Mouse (Mus musculus) heart, postnatal 0 days (tissue): ENCODE results near the gene Csrnp1. TPM values are rescaled to one million over a fixed set of nuclear protein-coding genes. Genes with fewer than 3 reads are reported as not detected.

Experiments used
- ATAC-seq: fragments of 200-750 bp; cut with Nextera tagmentation; 2 replicates; pipeline ENCODE4 v1.8.0; 2017; ENCODE audit warnings: low read depth, moderate number of reproducible peaks, moderate library complexity; ENCODE audit not compliant: insufficient read depth
- DNase-seq: peaks from one replicate; pipeline ENCODE4 v3.0.0-alpha.2; 2016; ENCODE audit warnings: low spot score
- H3K27ac ChIP-seq: fragments of 300-500 bp; sonication (generic); 2 replicates; pipeline ENCODE4 v1.5.1; 2014; ENCODE audit warnings: low read depth, mild to moderate bottlenecking
- H3K27me3 ChIP-seq: fragments of 300-500 bp; sonication (generic); 2 replicates; pipeline ENCODE4 v1.6.1; 2014; ENCODE audit warnings: low read length, mixed read lengths; ENCODE audit not compliant: control insufficient read depth, insufficient read depth
- H3K36me3 ChIP-seq: fragments of 300-500 bp; sonication (generic); replicated peaks from 2 replicates; pipeline ENCODE4 v1.6.1; 2014; ENCODE audit warnings: low read length, mixed read lengths; ENCODE audit not compliant: control insufficient read depth, insufficient read depth
- H3K4me1 ChIP-seq: fragments of 300-500 bp; sonication (generic); 2 replicates; pipeline ENCODE4 v1.6.1; 2014; ENCODE audit warnings: antibody characterized with exemption; ENCODE audit not compliant: control insufficient read depth, insufficient read depth
- H3K4me2 ChIP-seq: fragments of 300-500 bp; sonication (generic); 2 replicates; pipeline ENCODE4 v1.6.1; 2014; ENCODE audit warnings: low read depth, mild to moderate bottlenecking, low read length, moderate library complexity
- H3K4me3 ChIP-seq: fragments of 300-500 bp; sonication (generic); 2 replicates; pipeline ENCODE4 v1.5.1; 2014; ENCODE audit warnings: low read depth, low read length
- H3K9ac ChIP-seq: fragments of 300-500 bp; sonication (generic); replicated peaks from 2 replicates; pipeline ENCODE4 v1.6.1; 2014; ENCODE audit warnings: low read depth, low read length, mixed read lengths
- H3K9me3 ChIP-seq: fragments of 300-500 bp; sonication (generic); replicated peaks from 2 replicates; pipeline ENCODE4 v1.6.1; 2016; ENCODE audit warnings: low read length; ENCODE audit not compliant: control insufficient read depth
- CTCF ChIP-seq: IDR thresholded peaks from 2 replicates; pipeline ENCODE4 v1.5.1; 2016; ENCODE audit warnings: antibody characterized with exemption, control low read depth, low read depth
- EP300 ChIP-seq: IDR thresholded peaks from 2 replicates; pipeline ENCODE4 v1.6.1; 2016; ENCODE audit warnings: antibody characterized with exemption, low read depth
- WGBS: fragments of 180-500 bp; shearing (Covaris S2); extraction: QIAGEN DNeasy Blood & Tissue Kit; methylation state at CpG from one replicate; pipeline ENCODE4 v1.1.7; 2014; 5-methylcytosine and 5-hydroxymethylcytosine counted together
- polyA plus RNA-seq: library from polyadenylated mRNA; unstranded; fragments of >200 nt; fragmentation: Nextera tagmentation; extraction: Ambion mirVana; gene quantifications from 2 replicates; pipeline ENCODE4 v1.2.1, GENCODE M21; 2015
- total RNA-seq: library from RNA; depleted of rRNA; stranded (reverse); fragments of >200 nt; gene quantifications from 2 replicates; pipeline ENCODE4 v1.2.3, GENCODE M21; 2014; ENCODE audit warnings: low replicate concordance

Csrnp1 gene
- total and polyA plus RNA-seq, 2 experiments from 2014 or later: 4.0 to 23.8 TPM

- 75% methylated on average over 4 of the region's 4 CpGs for WGBS
- no peak overlapping the region for H3K27ac ChIP-seq
- no peaks in the 10 kb centered on the region for H3K27me3 ChIP-seq
- no peak overlapping the region for H3K9ac ChIP-seq
- no peak for DNase-seq
- no peak overlapping the region for H3K4me3 ChIP-seq
- H3K36me3 ChIP-seq: no peaks in the 10 kb centered on the region
- no peaks in the 10 kb centered on the region for H3K4me1 ChIP-seq
- TF ChIP-seq EP300 (no peak), CTCF (no peak)
- no peaks in the 10 kb centered on the region for H3K9me3 ChIP-seq
- no peak overlapping the region for H3K4me2 ChIP-seq
- ATAC-seq: no peak
These were observed 11.6 kb upstream of the Csrnp1 start for GRCm38 (mm10) chr9:119996080-119996479.

DNA sequence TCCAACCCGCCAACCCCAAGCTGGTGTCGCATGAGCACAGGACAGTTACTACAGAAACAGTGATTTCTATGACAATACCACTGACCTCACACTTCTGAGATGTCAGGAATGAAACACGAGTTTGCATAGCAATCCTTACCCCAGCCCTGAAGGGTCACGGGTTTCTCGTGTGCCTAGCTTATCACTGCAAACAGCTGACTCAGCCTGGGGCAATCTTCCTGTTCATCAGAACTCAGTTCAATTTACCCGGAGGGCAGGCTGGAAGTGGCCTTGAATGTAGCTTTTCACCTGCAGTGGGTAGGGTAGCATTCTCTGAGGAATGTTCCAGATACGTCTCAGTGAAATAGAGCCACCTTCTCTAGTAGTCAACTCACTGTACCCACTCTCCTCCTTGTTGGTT lies 9.7 kb upstream of the Csrnp1 start:
- Histone ChIP-seq H3K4me2 (no peak overlapping the region), H3K9me3 (no peaks in the 10 kb centered on the region), H3K4me3 (no peak overlapping the region), H3K9ac (no peak overlapping the region), H3K27ac (no peak overlapping the region), H3K36me3 (no peaks in the 10 kb centered on the region), H3K27me3 (no peaks in the 10 kb centered on the region), H3K4me1 (no peaks in the 10 kb centered on the region)
- no peak for DNase-seq
- WGBS: 51% methylated on average over 7 of the region's 7 CpGs
- ATAC-seq: peak; percentile 20; the same call in 1 of the 2 replicates
- TF ChIP-seq CTCF: no peak
- TF ChIP-seq EP300: no peak

DNA sequence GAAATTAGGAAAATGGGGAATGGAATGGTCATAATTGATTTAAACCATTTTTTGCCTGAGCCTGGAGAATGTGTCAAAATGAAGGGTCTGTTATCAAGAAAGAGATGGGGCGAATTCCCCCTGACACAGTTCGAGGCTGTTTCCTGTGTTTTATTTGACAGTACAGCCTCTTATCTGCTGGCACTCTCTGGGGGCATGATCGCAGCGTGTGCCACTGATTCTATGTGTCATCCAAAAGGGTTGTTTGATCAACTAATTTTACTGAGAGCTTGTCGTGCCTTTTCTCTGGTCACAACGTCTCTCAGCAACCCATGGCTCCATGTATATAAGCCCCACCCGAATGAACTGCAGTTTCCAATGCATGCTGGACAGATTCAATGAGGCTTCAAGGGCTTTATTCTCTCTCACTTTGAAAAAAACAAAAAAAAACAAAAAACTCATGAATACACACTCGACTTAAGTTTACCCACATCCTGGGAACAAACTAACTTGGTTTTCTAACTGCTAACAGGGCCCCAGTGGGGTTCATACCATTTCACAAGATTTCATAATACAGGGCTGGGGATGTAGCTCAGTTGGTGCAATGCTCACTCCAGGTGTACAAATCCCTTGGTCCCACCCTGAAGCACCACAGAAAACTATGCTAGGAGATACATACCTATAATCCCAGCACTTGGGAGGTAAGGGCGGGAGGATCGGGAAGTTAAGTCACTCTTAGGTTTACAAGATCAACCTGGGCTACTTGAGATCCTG lies 8.8 kb upstream of the Csrnp1 start:
- 57% methylated on average over 10 of the region's 10 CpGs for WGBS
- no peaks in the 10 kb centered on the region for H3K27me3 ChIP-seq

DNA sequence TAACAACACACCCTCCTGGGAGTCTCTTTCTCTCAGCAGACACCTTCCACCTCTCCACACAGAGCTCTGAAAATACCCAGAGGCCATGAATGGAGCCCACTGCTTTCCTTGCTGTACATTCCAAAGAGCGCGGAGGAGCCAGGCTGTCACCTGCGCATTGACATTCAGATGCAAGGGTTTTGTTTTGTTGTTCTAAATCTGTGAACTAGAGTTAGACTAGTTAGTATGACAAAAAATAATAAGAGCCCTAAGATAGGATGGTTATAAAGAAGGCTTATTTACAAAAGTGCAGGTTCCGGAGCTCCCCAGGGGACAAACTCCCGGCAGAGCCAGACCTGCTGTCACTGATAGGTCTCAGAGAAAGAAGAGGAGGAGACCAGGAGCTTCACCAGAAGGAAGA lies 6.9 kb upstream of the Csrnp1 start:
- Histone ChIP-seq H3K27ac (no peak overlapping the region), H3K27me3 (no peaks in the 10 kb centered on the region), H3K4me2 (no peak overlapping the region), H3K36me3 (no peaks in the 10 kb centered on the region), H3K4me1 (no peaks in the 10 kb centered on the region), H3K9ac (no peak overlapping the region), H3K9me3 (no peaks in the 10 kb centered on the region), H3K4me3 (no peak overlapping the region)
- DNase-seq (no peak), ATAC-seq (no peak)
- TF ChIP-seq EP300: no peak
- no peak for TF ChIP-seq CTCF
- 33% methylated on average over 5 of the region's 5 CpGs for WGBS

More for the DNA sequence above, 8.8 kb upstream of the Csrnp1 start:
- Histone ChIP-seq H3K4me3 (no peak overlapping the region), H3K9me3 (no peaks in the 10 kb centered on the region), H3K27ac (no peak overlapping the region), H3K36me3 (no peaks in the 10 kb centered on the region), H3K9ac (no peak overlapping the region), H3K4me1 (no peaks in the 10 kb centered on the region), H3K4me2 (no peak overlapping the region)
- DNase-seq (no peak), ATAC-seq (no peak)
- TF ChIP-seq EP300 (no peak), CTCF (no peak)

DNA sequence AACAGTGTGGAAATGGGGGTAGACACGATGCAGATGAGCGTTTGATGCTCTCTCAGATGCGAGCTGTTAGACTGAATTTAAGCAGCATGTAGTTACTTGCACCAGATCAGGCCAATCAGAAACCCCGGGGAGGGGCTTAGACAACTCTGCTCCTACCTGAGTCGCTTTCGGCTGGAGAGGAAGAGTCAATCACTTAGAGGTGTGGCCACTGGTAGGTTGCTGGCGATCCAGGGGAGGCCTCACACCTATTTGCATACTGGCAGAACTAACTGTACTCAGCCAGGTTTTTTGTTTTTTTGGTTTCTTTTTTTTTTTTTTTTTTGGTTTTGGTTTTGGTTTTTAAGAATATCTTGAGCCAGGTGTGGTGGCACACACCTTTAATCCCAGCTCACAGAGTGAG lies 3.8 kb upstream of the Csrnp1 start:
- H3K4me2 ChIP-seq: no peak overlapping the region
- no peaks in the 10 kb centered on the region for H3K9me3 ChIP-seq
- WGBS: 56% methylated on average over 7 of the region's 7 CpGs
- no peaks in the 10 kb centered on the region for H3K36me3 ChIP-seq
- no peak overlapping the region for H3K9ac ChIP-seq
- no peak overlapping the region for H3K27ac ChIP-seq
- TF ChIP-seq EP300: no peak
- TF ChIP-seq CTCF: no peak
- H3K4me1 ChIP-seq: peaks cover 7% of the 10 kb centered on the region; the same call in 1 of the 2 replicates
- no peak overlapping the region for H3K4me3 ChIP-seq
- DNase-seq: no peak
- no peak for ATAC-seq
- H3K27me3 ChIP-seq: no peaks in the 10 kb centered on the region
